Mouse (Mus musculus) kidney, adult 2 months (tissue): ENCODE measurements at regions not wholly inside any gene's neighbourhood (a gene's known extent, or its start where the extent isn't known, plus 50 kb on each side); places are given as distances from the start of the nearest gene placed in this dataset.

Experiments
- DNase-seq: peaks from one replicate; pipeline ENCODE4 v3.0.0; 2021
- H3K27ac ChIP-seq: fragments of 200-500 bp; 2 replicates; pipeline ENCODE4 v1.5.1; 2012; ENCODE audit warnings: low read depth, low read length, control low read depth, inconsistent platforms; ENCODE audit not compliant: insufficient read depth
- H3K27me3 ChIP-seq: fragments of 200-500 bp; replicated peaks from 2 replicates; pipeline ENCODE4 v1.6.1; 2012; ENCODE audit warnings: mild to moderate bottlenecking, moderate library complexity, low read length, inconsistent platforms; ENCODE audit not compliant: control insufficient read depth, insufficient read depth
- H3K36me3 ChIP-seq: fragments of 200-500 bp; 2 replicates; pipeline ENCODE4 v1.6.1; 2012; ENCODE audit warnings: mild to moderate bottlenecking, moderate library complexity, low read length, inconsistent platforms; ENCODE audit not compliant: control insufficient read depth, insufficient read depth
- H3K4me1 ChIP-seq: fragments of 200-500 bp; 2 replicates; pipeline ENCODE4 v1.6.1; 2011; ENCODE audit warnings: low read length; ENCODE audit not compliant: control insufficient read depth, insufficient read depth
- H3K4me3 ChIP-seq: fragments of 200-500 bp; 2 replicates; pipeline ENCODE4 v1.5.1; 2011; ENCODE audit warnings: mild to moderate bottlenecking, low read depth, low read length, control low read depth; ENCODE audit not compliant: insufficient read depth
- CTCF ChIP-seq: fragments of 200-500 bp; conservative IDR thresholded peaks from 2 replicates; pipeline ENCODE4 v1.5.1; 2011; ENCODE audit warnings: low read depth, mild to moderate bottlenecking, control low read depth, low read length, moderate library complexity, mixed read lengths; ENCODE audit not compliant: insufficient read depth, insufficient read length
- POLR2A ChIP-seq: fragments of 200-500 bp; IDR thresholded peaks from one replicate; pipeline ENCODE4 v1.6.1; 2011; ENCODE audit warnings: low read depth, low read length, control low read depth
- WGBS: fragments of 180-500 bp; shearing (Covaris S2); methylation state at CpG from one replicate; pipeline ENCODE4 v1.1.7; 2018; 5-methylcytosine and 5-hydroxymethylcytosine counted together

- H3K4me1 ChIP-seq, result no peaks in the 10 kb centered on the region
- no peaks in the 10 kb centered on the region for H3K27me3 ChIP-seq
- no peak overlapping the region for H3K27ac ChIP-seq
- TF ChIP-seq CTCF, result no peak
- no peak overlapping the region for H3K4me3 ChIP-seq
- no peaks in the 10 kb centered on the region for H3K36me3 ChIP-seq
- no peak for DNase-seq
These were observed 223.9 kb upstream of the Tbx18 start for GRCm38 (mm10) chr9:87954941-87955340.

- WGBS, result 88% methylated on average over 4 of the region's 4 CpGs
- no peak for TF ChIP-seq CTCF
- no peak for TF ChIP-seq POLR2A
- H3K27ac ChIP-seq, result no peak overlapping the region
- no peak overlapping the region for H3K4me3 ChIP-seq
- H3K27me3 ChIP-seq, result no peaks in the 10 kb centered on the region
- no peaks in the 10 kb centered on the region for H3K4me1 ChIP-seq
- no peak for DNase-seq
- no peaks in the 10 kb centered on the region for H3K36me3 ChIP-seq
These were observed 230.7 kb upstream of the Tbx18 start for GRCm38 (mm10) chr9:87961796-87962195.

- H3K27me3 ChIP-seq, result no peaks in the 10 kb centered on the region
- no peak overlapping the region for H3K27ac ChIP-seq
- no peak overlapping the region for H3K4me3 ChIP-seq
- TF ChIP-seq POLR2A (no peak), CTCF (no peak)
- WGBS, result 76% methylated on average over 2 of the region's 2 CpGs
- no peaks in the 10 kb centered on the region for H3K4me1 ChIP-seq
- no peak for DNase-seq
- H3K36me3 ChIP-seq, result no peaks in the 10 kb centered on the region
These were observed 233.4 kb upstream of the Tbx18 start for GRCm38 (mm10) chr9:87964508-87964907.

- H3K36me3 ChIP-seq, result no peaks in the 10 kb centered on the region
- no peaks in the 10 kb centered on the region for H3K4me1 ChIP-seq
- no peak for TF ChIP-seq CTCF
- TF ChIP-seq POLR2A, result no peak
- H3K4me3 ChIP-seq, result no peak overlapping the region
- H3K27me3 ChIP-seq, result no peaks in the 10 kb centered on the region
- DNase-seq, result no peak
- no peak overlapping the region for H3K27ac ChIP-seq
- 42% methylated on average over 3 of the region's 3 CpGs for WGBS
These were observed 234.2 kb upstream of the Tbx18 start for GRCm38 (mm10) chr9:87965103-87965780.

- H3K27me3 ChIP-seq, result no peaks in the 10 kb centered on the region
- WGBS, result 57% methylated on average over 5 of the region's 5 CpGs
- DNase-seq, result no peak
- H3K36me3 ChIP-seq, result no peaks in the 10 kb centered on the region
- TF ChIP-seq CTCF, result no peak
- no peak for TF ChIP-seq POLR2A
- no peak overlapping the region for H3K4me3 ChIP-seq
- no peaks in the 10 kb centered on the region for H3K4me1 ChIP-seq
- no peak overlapping the region for H3K27ac ChIP-seq
These were observed 237.4 kb upstream of the Tbx18 start for GRCm38 (mm10) chr9:87968190-87969082.

GRCm38 (mm10) chr9:87970586-87970985 is 239.5 kb upstream of the Tbx18 start:
- H3K27me3 ChIP-seq, result no peaks in the 10 kb centered on the region
- TF ChIP-seq POLR2A (no peak), CTCF (no peak)
- no peaks in the 10 kb centered on the region for H3K36me3 ChIP-seq
- H3K4me1 ChIP-seq, result no peaks in the 10 kb centered on the region
- no peak overlapping the region for H3K4me3 ChIP-seq
- H3K27ac ChIP-seq, result no peak overlapping the region
- DNase-seq, result no peak

- 79% methylated on average over 3 of the region's 3 CpGs for WGBS
- no peak for DNase-seq
- Histone ChIP-seq H3K27me3 (no peaks in the 10 kb centered on the region), H3K27ac (no peak overlapping the region), H3K36me3 (no peaks in the 10 kb centered on the region), H3K4me3 (no peak overlapping the region), H3K4me1 (no peaks in the 10 kb centered on the region)
- TF ChIP-seq POLR2A, result no peak
- no peak for TF ChIP-seq CTCF
These were observed 240.7 kb upstream of the Tbx18 start for GRCm38 (mm10) chr9:87971791-87972190.
